Mouse (Mus musculus): ENCODE results near the gene Dcxr.
"Not testable (repeated sequence)": the region's sequence is repeated elsewhere in the genome, so short reads cannot be mapped to it uniquely, and the experiment has no call there.

Gene Dcxr

DNA sequence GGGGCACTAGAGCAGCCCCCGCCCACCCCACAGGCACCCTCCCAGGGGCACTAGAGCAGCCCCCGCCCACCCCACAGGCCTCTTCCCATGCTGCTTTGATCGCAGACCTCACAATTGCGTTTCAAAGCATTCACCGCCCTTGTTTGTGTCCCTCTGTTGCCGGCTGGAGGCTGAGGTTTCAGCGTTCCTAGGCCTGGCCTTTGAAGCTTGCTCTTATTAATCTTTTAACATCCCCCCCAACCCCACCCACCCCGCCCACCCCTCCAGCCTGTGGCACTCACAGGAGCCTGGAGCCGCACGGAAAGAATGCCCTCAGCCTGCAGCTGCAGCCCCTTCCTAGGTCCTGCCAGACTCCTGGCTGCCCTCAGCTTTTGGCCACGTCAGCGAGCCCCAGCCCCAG, 19.9 kb downstream of the Dcxr start:
- DNase-seq, result no peak

DNA sequence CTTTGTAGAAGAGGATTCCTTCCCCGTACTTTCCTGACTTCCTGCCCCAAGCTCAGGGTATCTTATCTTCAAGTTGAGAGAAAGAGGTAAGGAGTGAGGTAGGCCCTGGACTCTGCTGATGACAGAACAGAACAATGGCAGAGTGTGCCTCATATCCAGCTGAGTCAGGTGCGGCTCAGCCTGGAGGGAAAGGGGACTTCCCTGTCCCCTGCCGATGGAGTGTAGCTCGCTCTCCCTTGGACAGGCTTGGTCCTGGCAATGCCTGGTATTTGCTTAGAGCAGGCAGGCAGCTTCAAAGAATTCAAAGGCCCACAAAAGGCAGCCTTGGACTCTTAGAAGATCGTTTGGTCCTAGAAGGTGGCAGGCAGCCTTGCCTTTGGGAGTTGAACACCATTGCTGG, 21.0 kb downstream of the Dcxr start:
- no peak for DNase-seq

DNA sequence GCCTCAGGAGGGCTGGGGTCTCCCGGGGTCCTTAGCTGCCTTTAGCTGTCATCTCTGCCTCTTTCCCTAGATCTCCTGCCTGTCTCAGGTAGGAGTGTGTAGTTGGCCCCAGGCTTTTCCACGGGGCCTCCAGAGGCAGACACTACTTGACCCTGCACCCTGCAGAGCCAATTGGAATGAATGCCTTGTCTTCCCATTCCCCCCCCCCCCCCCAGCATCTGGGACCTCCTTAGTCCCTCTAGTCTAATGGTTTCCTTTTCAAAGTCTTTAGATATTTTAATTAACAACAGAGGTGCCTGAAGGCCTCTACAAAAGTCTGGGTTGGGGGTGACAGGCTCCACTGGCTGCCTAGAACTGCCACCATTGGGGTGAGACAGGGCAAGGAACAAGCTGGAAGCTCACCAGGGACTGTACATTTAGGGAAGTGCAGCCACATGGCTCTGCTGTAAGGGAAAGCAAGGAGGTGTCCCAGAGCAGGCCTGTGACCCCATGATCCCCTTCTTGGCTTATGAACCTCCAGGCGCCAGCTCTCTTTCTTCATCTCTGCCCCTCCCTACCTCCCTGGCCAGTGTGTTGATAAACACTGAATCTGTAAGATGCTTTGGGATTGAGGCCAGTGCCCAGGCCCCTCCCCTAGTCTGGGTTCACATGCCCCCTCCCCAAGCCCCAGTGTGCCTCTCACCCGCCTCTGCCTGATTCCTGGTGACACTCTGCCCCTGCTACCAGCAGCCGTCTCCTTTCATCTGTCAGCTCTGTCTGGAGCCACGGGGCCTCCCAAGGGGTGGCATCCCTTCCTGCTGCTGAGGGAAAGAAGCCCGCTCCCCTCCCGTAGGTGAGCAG, 22.4 kb downstream of the Dcxr start:
- DNase-seq, result no peak

DNA sequence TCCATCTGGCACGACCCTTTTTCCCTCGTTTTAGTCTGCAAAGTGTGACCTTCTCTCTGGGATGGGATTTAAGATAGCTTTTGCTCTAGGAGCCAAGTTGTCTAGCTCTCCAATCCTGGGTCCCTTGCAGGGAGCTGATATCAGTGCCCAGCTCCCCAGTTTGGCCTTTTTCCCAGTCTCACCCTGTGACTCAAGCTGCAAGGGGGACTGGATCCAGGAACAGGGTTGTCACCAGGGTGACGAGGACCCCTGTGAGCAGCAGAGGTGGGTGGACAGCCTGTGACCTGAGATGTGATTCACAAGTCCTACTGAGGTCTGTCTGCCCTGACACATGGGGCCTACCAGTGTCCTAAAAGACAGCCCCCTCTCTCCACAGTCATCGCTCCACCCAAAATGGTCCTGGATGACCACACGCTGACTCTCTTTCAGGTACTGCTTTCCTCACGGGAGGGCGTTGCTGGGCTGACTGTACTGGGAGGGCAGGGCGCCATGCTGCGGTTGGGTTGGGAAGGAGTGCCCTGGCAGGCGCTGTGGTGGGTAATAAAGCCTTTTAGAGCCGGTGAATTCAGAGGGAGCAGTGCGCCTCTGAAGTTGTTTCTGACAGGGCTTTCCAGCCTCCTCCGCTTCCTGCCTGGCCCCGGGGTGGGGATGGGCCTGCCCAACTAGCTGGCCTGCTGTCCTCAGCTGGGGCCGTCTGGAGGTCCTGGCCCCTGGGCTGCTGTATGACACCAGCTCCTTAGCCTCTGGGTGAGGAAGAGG, 23.2 kb downstream of the Dcxr start:
- DNase-seq, result no peak

DNA sequence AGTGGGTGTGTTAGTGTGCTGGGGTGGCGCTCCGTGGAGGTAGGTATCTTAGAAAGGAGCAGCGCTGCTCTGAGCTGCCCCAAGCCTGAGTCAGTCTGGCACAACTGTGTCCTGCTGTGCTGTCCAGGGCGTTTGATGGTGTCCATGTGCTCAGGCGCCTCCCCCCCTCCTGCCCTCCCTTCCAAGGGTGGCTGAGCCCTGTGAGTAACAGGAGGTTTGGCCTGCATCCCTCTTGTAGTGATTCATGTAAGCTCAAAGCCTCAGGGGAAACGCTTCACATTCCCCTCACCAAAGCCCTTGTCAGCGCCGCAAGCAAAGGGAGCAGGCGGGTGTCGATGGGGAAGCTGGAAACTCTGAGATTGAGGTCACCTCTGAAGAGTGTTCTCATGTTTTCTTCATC, 29.3 kb downstream of the Dcxr start:
- DNase-seq, result no peak

DNA sequence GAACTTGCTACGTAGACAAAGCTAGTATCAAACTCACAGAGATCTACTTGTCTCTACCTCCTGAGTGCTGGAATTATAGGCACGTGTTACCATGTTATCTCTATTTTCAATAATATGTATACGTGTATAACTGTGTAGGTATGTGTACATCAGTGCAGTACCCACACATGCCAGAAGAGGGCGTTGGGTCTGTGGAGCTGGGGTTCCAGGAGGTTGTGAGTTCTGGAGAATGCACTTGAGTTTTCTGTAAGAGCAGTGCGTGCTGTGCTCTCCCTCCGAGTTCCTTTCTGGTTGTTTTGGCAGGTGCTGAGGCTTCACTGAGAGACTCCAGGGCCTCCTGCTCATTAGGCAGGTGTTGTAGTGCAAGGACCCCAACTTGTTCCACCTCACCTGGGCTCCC, 30.5 kb downstream of the Dcxr start:
- peak; percentile 32 to 37 for DNase-seq

DNA sequence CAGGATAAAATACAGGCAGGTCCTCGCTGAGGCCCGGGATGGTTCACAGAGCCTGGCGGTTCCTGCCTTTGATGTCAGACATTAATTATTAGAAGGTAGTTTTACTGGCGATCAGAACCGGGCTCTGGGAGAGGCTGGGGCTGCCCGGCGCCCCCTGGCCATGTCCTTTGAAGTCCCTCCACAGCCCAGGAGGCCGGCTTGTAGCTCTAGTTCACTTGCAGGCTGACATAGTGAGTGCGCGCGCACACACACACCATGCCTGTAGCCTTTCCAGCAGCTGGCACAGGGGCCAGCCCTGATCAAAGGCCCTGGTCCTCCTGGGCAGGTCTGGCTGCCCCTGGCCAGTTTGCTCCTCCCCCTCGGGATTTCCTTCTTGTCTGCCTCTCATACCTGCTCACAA, 31.4 kb downstream of the Dcxr start:
- no peak for DNase-seq

DNA sequence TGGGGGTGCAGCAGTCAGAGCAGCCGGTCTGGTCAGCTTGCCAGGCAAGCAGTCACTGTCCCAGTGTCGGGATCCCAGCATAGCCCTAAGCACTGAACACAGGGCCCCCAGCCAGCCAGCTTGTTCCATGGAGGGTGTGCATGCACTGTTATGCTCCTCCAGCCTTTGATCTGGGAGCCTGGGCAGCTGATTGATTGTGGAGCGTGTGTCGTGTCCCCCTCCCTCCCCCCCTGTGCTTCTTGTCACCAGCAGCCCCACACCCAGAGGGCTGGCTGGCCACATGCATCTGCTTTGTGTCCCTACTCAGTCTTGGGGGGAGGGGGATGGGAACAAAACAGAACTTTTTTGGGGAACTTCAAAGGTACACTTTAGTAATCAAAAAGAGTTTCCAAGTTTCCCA, 31.9 kb downstream of the Dcxr start:
- no peak for DNase-seq

DNA sequence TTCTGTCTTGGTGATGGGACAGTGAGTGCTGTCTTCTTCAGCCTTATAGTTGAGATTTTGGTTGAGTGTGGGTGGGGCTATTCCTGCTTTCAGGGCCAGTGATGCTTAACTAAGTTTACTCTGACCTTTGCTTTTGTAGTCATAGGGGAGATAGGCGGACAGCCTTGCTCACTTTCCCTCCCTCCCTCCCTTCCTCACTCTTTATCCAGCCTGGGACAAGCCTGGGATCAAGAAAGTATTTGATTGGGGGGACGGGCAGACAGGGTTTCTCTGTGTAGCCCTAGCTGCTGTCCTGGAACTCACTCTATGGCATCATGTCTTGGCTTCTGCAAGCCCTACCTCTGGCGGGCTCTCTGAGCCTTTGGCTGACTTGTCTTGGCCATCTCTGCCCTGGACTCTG, 33.6 kb downstream of the Dcxr start:
- DNase-seq, result no peak

DNA sequence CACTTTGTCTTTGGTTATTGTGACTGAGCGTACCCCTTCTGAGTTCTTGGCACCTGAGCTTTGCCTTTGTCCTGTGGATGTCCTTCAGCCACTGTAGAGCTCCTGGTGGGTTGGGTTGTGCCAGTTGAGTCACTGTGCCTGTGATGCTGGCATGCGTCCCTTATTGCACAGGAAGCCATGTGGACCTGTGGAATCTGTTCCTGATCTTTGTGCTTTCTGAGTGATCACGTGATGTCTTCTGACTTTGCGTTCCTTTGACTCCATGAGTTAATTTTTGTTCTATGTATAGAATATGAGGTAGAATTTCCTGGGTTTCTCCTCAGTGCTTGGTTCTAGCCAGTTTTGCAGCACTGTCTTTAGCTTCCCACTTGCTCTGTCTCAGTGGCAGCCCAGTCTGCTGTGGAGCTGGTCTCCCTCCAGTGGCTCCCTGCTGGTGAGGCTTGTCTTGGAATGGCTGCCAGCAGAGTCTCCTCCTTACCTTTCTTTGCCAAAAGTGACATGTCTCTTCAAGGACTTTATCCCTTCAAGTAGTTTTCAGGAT, 34.5 kb downstream of the Dcxr start:
- no peak for DNase-seq

DNA sequence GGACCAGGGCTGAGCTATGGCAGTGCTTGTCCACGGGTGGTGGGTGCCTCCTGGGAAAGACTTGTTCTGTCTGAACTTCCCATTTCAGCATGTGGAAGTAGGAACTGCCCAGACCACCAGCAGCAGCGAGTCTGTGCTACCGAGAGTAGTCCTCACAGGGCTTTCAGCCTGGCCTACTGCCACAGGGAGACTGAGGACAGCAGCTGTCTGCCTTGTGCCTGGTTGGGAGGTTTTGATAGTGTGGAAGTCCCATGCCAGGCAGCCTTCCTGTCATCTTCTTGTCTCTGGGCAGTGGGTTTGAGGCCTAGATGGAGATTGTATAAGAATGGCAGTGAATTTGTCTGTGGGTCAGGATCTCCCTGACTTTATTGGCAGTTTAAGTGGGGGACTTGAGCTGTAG, 37.7 kb downstream of the Dcxr start:
- DNase-seq, result no peak

DNA sequence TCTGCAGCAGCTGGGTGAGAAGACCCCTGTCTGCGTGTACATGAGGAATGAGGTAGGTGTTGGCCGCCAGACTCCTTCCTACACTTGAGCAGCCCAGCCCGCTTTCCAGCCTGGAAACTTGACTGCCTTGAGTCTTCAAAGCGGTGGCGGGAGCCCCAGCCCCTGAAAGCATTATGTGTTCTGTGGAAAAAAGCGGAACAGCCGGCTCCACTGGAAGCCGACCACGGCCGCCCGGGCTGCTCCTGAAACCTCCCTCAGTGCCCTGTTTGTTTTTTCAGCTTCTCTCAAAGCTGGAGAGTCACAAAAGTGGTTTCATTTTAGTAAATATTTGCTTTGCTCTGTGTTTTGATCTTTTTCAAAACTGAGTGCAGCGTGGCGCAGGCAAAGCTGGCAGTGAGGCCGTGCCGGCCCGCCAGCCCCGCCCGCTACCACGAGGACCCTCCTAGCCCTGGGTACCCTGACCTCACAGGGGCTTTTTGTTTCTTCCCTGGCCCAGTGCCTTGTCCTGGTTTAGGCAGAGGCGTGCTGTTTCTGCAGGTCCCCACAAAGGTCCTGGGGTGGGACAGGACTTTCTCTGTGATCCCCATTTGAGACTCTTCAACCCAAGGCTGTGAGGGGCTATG, 40.3 kb downstream of the Dcxr start:
- DNase-seq, result no peak

DNA sequence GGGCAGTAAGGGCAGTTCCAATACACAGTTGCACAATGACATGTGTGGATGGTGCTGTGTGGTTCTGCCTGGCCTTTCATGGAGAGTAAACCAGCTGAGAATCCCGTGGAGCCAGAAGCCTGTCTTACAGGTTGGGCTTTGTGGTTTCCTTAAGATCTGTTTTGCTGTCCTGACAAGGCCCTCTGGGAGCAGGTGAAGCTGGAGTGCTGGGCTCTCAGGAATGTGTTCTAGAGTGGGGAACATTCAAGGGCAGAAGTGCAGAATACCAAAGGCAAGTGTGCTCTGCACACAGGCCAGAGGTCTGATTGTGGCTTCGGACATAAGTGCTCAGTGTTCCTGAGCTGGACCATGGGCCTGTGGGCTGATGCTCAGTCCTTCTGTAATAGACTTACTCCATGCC, 42.4 kb downstream of the Dcxr start:
- no peak for DNase-seq

DNA sequence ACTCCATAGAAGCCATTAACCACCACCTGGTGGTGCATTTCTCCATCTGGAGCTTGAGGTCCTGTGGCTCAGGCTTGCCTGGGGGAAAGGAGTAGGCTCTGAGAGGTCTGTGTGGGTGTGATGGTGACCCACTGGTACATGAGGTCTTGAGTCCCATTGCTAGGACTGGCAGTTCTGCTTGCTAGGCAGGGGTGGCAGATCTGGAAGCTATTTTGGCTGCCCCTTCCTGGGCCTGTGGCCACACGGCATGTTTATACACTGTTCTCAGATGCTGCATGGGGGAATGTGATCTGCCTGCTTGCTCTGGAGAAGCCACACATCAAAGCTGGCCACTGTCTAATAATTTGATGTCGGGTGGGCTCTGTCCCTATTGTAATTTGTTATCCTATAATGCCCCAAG, 43.0 kb downstream of the Dcxr start:
- DNase-seq, result no peak

DNA sequence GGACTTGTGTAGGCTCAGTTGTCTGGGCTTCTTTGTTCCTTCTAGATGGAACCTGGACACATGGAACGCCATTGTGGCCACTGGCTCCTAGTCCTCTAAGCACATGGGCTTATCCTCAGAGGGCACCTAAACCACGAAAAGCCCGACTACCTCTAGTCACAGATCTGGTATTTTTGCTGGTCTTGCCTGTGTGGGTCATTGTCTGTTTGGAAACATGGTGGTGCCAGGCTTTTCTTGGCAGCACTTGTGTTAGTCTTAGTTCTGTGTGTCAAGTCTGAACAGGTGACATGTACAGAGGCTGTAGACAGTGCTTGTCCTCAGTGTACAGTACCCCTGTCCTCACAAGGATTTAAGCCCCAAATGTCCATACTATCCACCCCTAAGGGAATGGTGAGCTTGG, 43.5 kb downstream of the Dcxr start:
- no peak for DNase-seq

DNA sequence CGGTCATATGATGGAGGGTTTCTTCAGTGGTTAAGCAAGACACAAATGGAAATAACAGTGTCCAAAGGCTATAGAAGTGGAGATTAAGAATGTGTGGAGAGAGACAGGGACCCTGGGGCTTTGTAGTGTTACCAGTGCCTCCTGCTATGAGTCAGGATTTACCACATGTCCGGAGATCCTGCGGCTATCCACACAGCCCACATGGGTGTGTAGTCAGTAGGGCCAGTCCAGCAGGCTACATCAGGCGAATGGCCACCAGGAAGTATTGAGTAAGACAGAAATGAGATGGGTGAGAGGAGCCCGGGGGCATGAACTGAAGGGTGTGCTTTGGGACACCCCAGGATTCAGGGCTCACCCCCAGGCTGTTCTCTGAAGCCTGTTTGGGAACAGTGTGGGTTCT, 44.4 kb downstream of the Dcxr start:
- no peak for DNase-seq

DNA sequence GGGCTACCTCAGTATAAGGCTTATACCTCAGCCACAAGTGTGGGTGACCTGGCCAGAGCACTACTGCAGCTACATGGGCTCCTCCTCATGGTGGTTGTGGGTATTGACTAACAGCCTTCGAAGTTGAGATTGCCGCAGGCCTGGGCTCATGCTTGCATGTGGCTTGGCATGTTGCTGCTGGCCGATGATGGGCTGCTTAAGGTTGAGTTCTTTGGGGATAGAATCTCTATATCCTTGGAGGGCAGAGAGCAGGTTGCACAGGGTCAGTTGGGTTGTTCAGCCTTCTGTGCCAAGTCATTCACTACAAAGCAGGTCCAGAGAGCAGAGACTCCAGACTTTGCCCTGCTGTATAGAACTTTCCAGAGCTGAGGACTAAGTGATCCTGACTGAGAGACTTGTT, 47.2 kb downstream of the Dcxr start:
- DNase-seq, result peak; percentile 52 to 53

DNA sequence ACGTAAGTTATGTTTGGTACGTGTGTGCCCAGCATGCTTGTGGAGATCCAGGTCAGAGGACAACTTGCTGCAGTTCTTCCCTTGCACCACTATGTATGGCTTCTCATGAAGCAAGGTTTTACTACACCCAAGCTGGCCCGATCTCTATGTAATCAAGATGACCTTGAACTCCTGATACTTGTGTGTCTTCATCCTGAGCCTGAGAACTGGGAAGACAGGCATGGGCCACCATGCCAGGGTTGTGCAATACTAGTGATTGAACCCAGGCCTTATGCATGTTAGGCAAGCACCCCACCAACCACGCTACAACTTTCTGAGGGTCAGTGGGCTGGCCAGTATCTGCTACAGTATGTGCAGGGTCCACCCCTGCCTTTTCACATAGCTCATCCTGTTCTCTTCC, 50.1 kb downstream of the Dcxr start:
- no peak for DNase-seq

DNA sequence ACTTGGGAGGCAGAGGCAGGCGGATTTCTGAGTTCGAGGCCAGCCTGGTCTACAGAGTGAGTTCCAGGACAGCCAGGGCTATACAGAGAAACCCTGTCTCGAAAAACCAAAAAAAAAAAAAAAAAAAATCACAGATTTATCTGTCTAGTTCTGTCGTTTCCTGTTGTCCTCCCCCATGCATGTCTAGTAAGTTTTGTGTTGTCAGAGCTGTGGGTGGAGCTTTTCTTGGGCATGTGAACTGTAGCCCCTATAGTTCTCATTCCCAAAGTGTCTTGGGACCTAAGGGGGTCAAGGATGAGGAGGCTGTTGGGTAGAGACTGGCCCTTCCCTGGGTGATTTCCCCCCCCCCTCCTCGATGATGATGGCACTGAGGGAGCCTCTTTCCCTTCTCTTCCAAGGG, 51.2 kb downstream of the Dcxr start:
- not testable (repeated sequence) for DNase-seq
